Comparison of ENCODE assay signal across 9 mouse cellular contexts in the genomic region with DNA sequence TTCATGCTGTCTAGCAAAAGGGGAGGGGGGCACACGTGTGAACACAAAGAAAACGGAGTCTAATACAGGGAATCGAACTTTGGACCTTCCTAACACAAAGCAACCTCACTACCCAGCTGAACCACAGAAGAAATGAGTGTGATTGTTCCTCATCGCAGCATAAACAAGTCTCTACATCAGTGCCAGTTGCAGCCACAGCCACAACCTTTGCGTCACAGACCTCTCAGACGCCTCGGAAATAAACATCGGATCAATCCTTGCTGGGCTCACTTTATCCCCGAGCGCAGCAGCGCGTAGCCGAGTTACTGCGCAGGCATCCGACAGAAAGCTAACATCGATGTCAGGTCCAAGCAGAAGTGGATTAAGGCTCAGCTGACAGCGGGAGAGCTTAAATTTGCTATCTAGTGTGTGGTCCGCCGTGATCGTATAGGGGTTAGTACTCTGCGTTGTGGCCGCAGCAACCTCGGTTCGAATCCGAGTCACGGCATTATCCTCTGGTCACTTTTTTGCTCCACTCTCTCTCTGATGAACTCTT. TPM values are rescaled to one million over a fixed set of nuclear protein-coding genes. Genes with fewer than 3 reads are reported as not detected.
DNase-seq lines count a peak whose midpoint lies in the region; ATAC-seq lines count a peak whose summit lies in the region.
"Had no signal": no experiment of that assay in that cellular context is flagged by ENCODE, and none has a peak within 500 bp of the region (broad histone marks: within the 10 kb centered on the region; RNA-seq: fewer than 3 reads in every experiment).

No protein-coding gene starts in this region.

- no peak for DNase-seq in heart, adult 9 months (ENCODE audit: low spot score in 2 of 2)
- peak; percentile 78 for DNase-seq in MN1 (ENCODE audit: low spot score)
- DNase-seq in forebrain, embryonic 10.5 days (ENCODE audit: extremely low spot score, low spot score): peak; percentile 70
- peak; percentile 15 for DNase-seq in layer of hippocampus, adult 9-11 months
- DNase-seq in adrenal gland, postnatal 25 days: no peak

- H3K36me3 ChIP-seq in heart, embryonic 13.5 days: no peaks in the 10 kb centered on the region
- no peaks in the 10 kb centered on the region for H3K36me3 ChIP-seq in forebrain, embryonic 10.5 days (replicated peaks)
- H3K36me3 ChIP-seq in midbrain, embryonic 15.5 days (replicated peaks): no peaks in the 10 kb centered on the region

- H3K9ac ChIP-seq in heart, embryonic 13.5 days: peak overlapping the region; percentile 67
- no peak overlapping the region for H3K9ac ChIP-seq in midbrain, embryonic 15.5 days

- WGBS in heart, embryonic 13.5 days: under 1% methylated on average over 26 of the region's 26 CpGs
- under 1% methylated on average over 26 of the region's 26 CpGs for WGBS in forebrain, embryonic 10.5 days
- under 1% methylated on average over 26 of the region's 26 CpGs for WGBS in midbrain, embryonic 15.5 days

- peaks cover 92% of the 10 kb centered on the region for H3K27me3 ChIP-seq in heart, embryonic 13.5 days (replicated peaks)
- peaks cover 100% of the 10 kb centered on the region for H3K27me3 ChIP-seq in forebrain, embryonic 10.5 days (ENCODE audit: poor library complexity, severe bottlenecking)
- peaks cover 46% of the 10 kb centered on the region for H3K27me3 ChIP-seq in midbrain, embryonic 15.5 days (replicated peaks)

- peak overlapping the region; percentile 44 for H3K4me3 ChIP-seq in heart, embryonic 13.5 days
- H3K4me3 ChIP-seq in forebrain, embryonic 10.5 days: peak overlapping the region; percentile 52
- peak overlapping the region; percentile 24 for H3K4me3 ChIP-seq in midbrain, embryonic 15.5 days

- no peaks in the 10 kb centered on the region; the same call in 1 of the 2 replicates for H3K9me3 ChIP-seq in heart, embryonic 13.5 days
- H3K9me3 ChIP-seq in forebrain, embryonic 10.5 days: no peaks in the 10 kb centered on the region
- no peaks in the 10 kb centered on the region for H3K9me3 ChIP-seq in midbrain, embryonic 15.5 days

- H3K4me1 ChIP-seq in heart, embryonic 13.5 days: peaks cover 6% of the 10 kb centered on the region
- peaks cover 23% of the 10 kb centered on the region for H3K4me1 ChIP-seq in forebrain, embryonic 10.5 days
- peaks cover 5% of the 10 kb centered on the region for H3K4me1 ChIP-seq in midbrain, embryonic 15.5 days

- no peak for ATAC-seq in heart, embryonic 13.5 days (ENCODE audit: extremely low read depth, insufficient number of reproducible peaks, low FRiP score, low TSS enrichment)
- ATAC-seq in midbrain, embryonic 15.5 days (replicated peaks): peak; percentile 67
- ATAC-seq in monocyte, adult 5-6 weeks (replicated peaks; ENCODE audit: insufficient number of reproducible peaks, low FRiP score, low TSS enrichment, poor library complexity, severe bottlenecking): no peak

- H3K27ac ChIP-seq in heart, embryonic 13.5 days (replicated peaks): no peak overlapping the region
- H3K27ac ChIP-seq in forebrain, embryonic 10.5 days: no peak overlapping the region
- no peak overlapping the region for H3K27ac ChIP-seq in midbrain, embryonic 15.5 days

- H3K4me2 ChIP-seq in heart, embryonic 13.5 days: peak overlapping the region; percentile 63
- H3K4me2 ChIP-seq in midbrain, embryonic 15.5 days: peak overlapping the region; percentile 29

RNA-seq across cellular contexts. Expression of a gene that starts 16.5 kb away (rescaled TPM):
- 0.68 and 0.78 TPM in 2 replicates for polyA plus RNA-seq in heart, embryonic 13.5 days (2015; fragmentation: Nextera tagmentation; extraction: Ambion mirVana)
- polyA plus RNA-seq in forebrain, embryonic 10.5 days (2016; fragmentation: Nextera tagmentation; extraction: Ambion mirVana): 0.20 TPM in 1 of 2 replicates, not detected in the other
- not detected in 2 replicates for polyA plus RNA-seq in midbrain, embryonic 15.5 days (2015; fragmentation: Nextera tagmentation; extraction: Ambion mirVana)
- not detected in 2 replicates for total RNA-seq in adrenal gland, postnatal 25 days (2021)
- total RNA-seq in monocyte, adult 5-6 weeks (2017): not detected in 3 replicates
- total RNA-seq: neutrophil, adult 5-6 weeks had no signal

Comparison
In these comparisons a context has a peak if more than half of its experiments do, and no peak if none do; other contexts are left out.
1. DNase-seq: peak in MN1 (single experiment), forebrain, embryonic 10.5 days (single experiment) and layer of hippocampus, adult 9-11 months (single experiment); none in heart, adult 9 months (0 of 2) and adrenal gland, postnatal 25 days (single experiment).
2. Peak in every context shown above with its lines, with median percentiles within 50 percentile points of each other: H3K4me3 ChIP-seq.